Mouse (Mus musculus) lung, postnatal 0 days (tissue): ENCODE results near the gene Lmna. TPM values are rescaled to one million over a fixed set of nuclear protein-coding genes. Genes with fewer than 3 reads are reported as not detected.
A peak's percentile ranks its signal among the peaks of the same experiment; 100 is the strongest.

Source experiments
- ATAC-seq: fragments of 200-750 bp; cut with Nextera tagmentation; 2 replicates; pipeline ENCODE4 v1.8.0; 2017; ENCODE audit warnings: moderate library complexity
- DNase-seq: peaks from one replicate; pipeline ENCODE4 v3.0.0-alpha.2; 2016; ENCODE audit warnings: low spot score
- H3K27ac ChIP-seq: fragments of 300-500 bp; sonication (generic); 2 replicates; pipeline ENCODE4 v1.5.1; 2014; ENCODE audit warnings: antibody characterized with exemption, mild to moderate bottlenecking, low read length, mixed read lengths
- H3K27me3 ChIP-seq: fragments of 300-500 bp; sonication (generic); replicated peaks from 2 replicates; pipeline ENCODE4 v1.6.1; 2014; ENCODE audit warnings: low read length, mixed read lengths; ENCODE audit not compliant: insufficient read depth
- H3K36me3 ChIP-seq: fragments of 300-500 bp; sonication (generic); 2 replicates; pipeline ENCODE4 v1.6.1; 2014; ENCODE audit warnings: low read length, mixed read lengths; ENCODE audit not compliant: insufficient read depth
- H3K4me1 ChIP-seq: fragments of 300-500 bp; sonication (generic); 2 replicates; pipeline ENCODE4 v1.6.1; 2014; ENCODE audit warnings: antibody characterized with exemption, low read depth, low read length, mixed read lengths; ENCODE audit not compliant: insufficient read depth
- H3K4me2 ChIP-seq: fragments of 300-500 bp; sonication (generic); replicated peaks from 2 replicates; pipeline ENCODE4 v1.6.1; 2014; ENCODE audit warnings: low read depth, mild to moderate bottlenecking, low read length, moderate library complexity, mixed read lengths
- H3K4me3 ChIP-seq: fragments of 300-500 bp; sonication (generic); 2 replicates; pipeline ENCODE4 v1.5.1; 2014; ENCODE audit warnings: low read depth, low read length
- H3K9ac ChIP-seq: fragments of 300-500 bp; sonication (generic); replicated peaks from 2 replicates; pipeline ENCODE4 v1.6.1; 2014; ENCODE audit warnings: low read depth, mild to moderate bottlenecking
- H3K9me3 ChIP-seq: fragments of 300-500 bp; sonication (generic); 2 replicates; pipeline ENCODE4 v1.6.1; 2016; ENCODE audit warnings: low read length, mixed read lengths
- CTCF ChIP-seq: IDR thresholded peaks from 2 replicates; pipeline ENCODE4 v1.5.1; 2016; ENCODE audit warnings: antibody characterized with exemption, mild to moderate bottlenecking
- EP300 ChIP-seq: IDR thresholded peaks from 2 replicates; pipeline ENCODE4 v1.6.1; 2016; ENCODE audit warnings: antibody characterized with exemption, mild to moderate bottlenecking, control low read depth
- WGBS: fragments of 180-500 bp; shearing (Covaris S2); extraction: QIAGEN DNeasy Blood & Tissue Kit; methylation state at CpG from one replicate; pipeline ENCODE4 v1.1.7; 2014; 5-methylcytosine and 5-hydroxymethylcytosine counted together
- microRNA counts: library from miRNA; unstranded; fragments of <30 nt; microRNA quantifications from one replicate; lab custom pipeline; 2015
- microRNA-seq: library from miRNA; unstranded; fragments of <30 nt; microRNA quantifications from one replicate; pipeline ENCODE4, GENCODE M21; 2016
- polyA plus RNA-seq: library from polyadenylated mRNA; unstranded; fragments of >200 nt; fragmentation: Nextera tagmentation; extraction: Ambion mirVana; gene quantifications from 2 replicates; pipeline ENCODE4 v1.2.1, GENCODE M21; 2015

Lmna gene
- polyA plus RNA-seq, 1 experiment from 2014 or later, result 216 TPM

GRCm38 (mm10) chr3:88442488-88442887, 67.3 kb downstream of the Lmna start:
- no peak for TF ChIP-seq CTCF
- TF ChIP-seq EP300, result no peak
- no peaks in the 10 kb centered on the region for H3K36me3 ChIP-seq
- peak overlapping the region; percentile 9; the same call in 1 of the 2 replicates for H3K27ac ChIP-seq
- no peaks in the 10 kb centered on the region for H3K27me3 ChIP-seq
- no peak overlapping the region for H3K4me3 ChIP-seq
- no peaks in the 10 kb centered on the region for H3K9me3 ChIP-seq
- 74% methylated on average over 12 of the region's 12 CpGs for WGBS
- no peak for DNase-seq
- H3K4me2 ChIP-seq, result no peak overlapping the region
- H3K9ac ChIP-seq, result no peak overlapping the region
- ATAC-seq, result peak; percentile 11; the same call in 1 of the 2 replicates
- peaks cover 6% of the 10 kb centered on the region; the same call in 1 of the 2 replicates for H3K4me1 ChIP-seq

- peaks cover 6% of the 10 kb centered on the region; the same call in 1 of the 2 replicates for H3K4me1 ChIP-seq
- ATAC-seq (peak; percentile 16), DNase-seq (peak; percentile 56)
- peak overlapping the region; percentile 27 for H3K4me2 ChIP-seq
- no peaks in the 10 kb centered on the region for H3K9me3 ChIP-seq
- no peak overlapping the region for H3K27ac ChIP-seq
- no peak for TF ChIP-seq EP300
- TF ChIP-seq CTCF, result peak; percentile 73
- H3K36me3 ChIP-seq, result no peaks in the 10 kb centered on the region
- H3K27me3 ChIP-seq, result no peaks in the 10 kb centered on the region
- H3K9ac ChIP-seq, result no peak overlapping the region
- no peak overlapping the region for H3K4me3 ChIP-seq
- 16% methylated on average over 27 of the region's 27 CpGs for WGBS
Measured at GRCm38 (mm10) chr3:88440500-88441381, 69.0 kb downstream of the Lmna start.

- 70% methylated on average over 4 of the region's 4 CpGs for WGBS
- TF ChIP-seq CTCF (no peak), EP300 (no peak)
- H3K27ac ChIP-seq, result no peak overlapping the region
Measured at GRCm38 (mm10) chr3:88439582-88439981, 70.2 kb downstream of the Lmna start.

GRCm38 (mm10) chr3:88437454-88437853, 72.3 kb downstream of the Lmna start:
- H3K4me2 ChIP-seq, result no peak overlapping the region
- TF ChIP-seq EP300 (no peak), CTCF (no peak)
- H3K36me3 ChIP-seq, result no peaks in the 10 kb centered on the region
- no peak for ATAC-seq
- H3K9me3 ChIP-seq, result no peaks in the 10 kb centered on the region
- 49% methylated on average over 10 of the region's 10 CpGs for WGBS
- peaks cover 6% of the 10 kb centered on the region; the same call in 1 of the 2 replicates for H3K4me1 ChIP-seq
- no peaks in the 10 kb centered on the region for H3K27me3 ChIP-seq
- no peak overlapping the region for H3K4me3 ChIP-seq
- DNase-seq, result no peak
- no peak overlapping the region for H3K9ac ChIP-seq
- H3K27ac ChIP-seq, result no peak overlapping the region

More at GRCm38 (mm10) chr3:88439582-88439981, 70.2 kb downstream of the Lmna start:
- H3K9ac ChIP-seq, result no peak overlapping the region
- no peaks in the 10 kb centered on the region for H3K9me3 ChIP-seq
- no peak for DNase-seq
- H3K4me1 ChIP-seq, result peaks cover 6% of the 10 kb centered on the region; the same call in 1 of the 2 replicates
- no peak for ATAC-seq
- H3K27me3 ChIP-seq, result no peaks in the 10 kb centered on the region
- H3K4me3 ChIP-seq, result no peak overlapping the region
- no peaks in the 10 kb centered on the region for H3K36me3 ChIP-seq
- no peak overlapping the region for H3K4me2 ChIP-seq

GRCm38 (mm10) chr3:88436395-88437201, 73.2 kb downstream of the Lmna start:
- Histone ChIP-seq H3K4me1 (peaks cover 6% of the 10 kb centered on the region; the same call in 1 of the 2 replicates), H3K4me2 (peak overlapping the region; percentile 47), H3K27ac (no peak overlapping the region), H3K27me3 (no peaks in the 10 kb centered on the region), H3K9ac (no peak overlapping the region), H3K9me3 (no peaks in the 10 kb centered on the region), H3K36me3 (no peaks in the 10 kb centered on the region), H3K4me3 (peak overlapping the region; percentile 6; the same call in 1 of the 2 replicates)
- TF ChIP-seq EP300, result no peak
- TF ChIP-seq CTCF, result peak; percentile 67
- DNase-seq, result peak; percentile 65
- WGBS, result 10% methylated on average over 29 of the region's 29 CpGs
- ATAC-seq, result peak; percentile 77

GRCm38 (mm10) chr3:88435515-88435914, 74.2 kb downstream of the Lmna start:
- H3K4me3 ChIP-seq, result no peak overlapping the region
- WGBS, result 59% methylated on average over 10 of the region's 10 CpGs
- H3K27me3 ChIP-seq, result no peaks in the 10 kb centered on the region
- no peaks in the 10 kb centered on the region for H3K9me3 ChIP-seq
- TF ChIP-seq CTCF (no peak), EP300 (no peak)
- no peak overlapping the region for H3K4me2 ChIP-seq
- DNase-seq (no peak), ATAC-seq (no peak)
- peaks cover under 1% of the 10 kb centered on the region; the same call in 1 of the 2 replicates for H3K4me1 ChIP-seq
- no peaks in the 10 kb centered on the region for H3K36me3 ChIP-seq
- H3K27ac ChIP-seq, result no peak overlapping the region
- no peak overlapping the region for H3K9ac ChIP-seq

MicroRNA genes within 50 kb of the gene (microRNA counts, 519-probe panel; counts per million panel counts)
- microRNA mmu-miR-1905 (lab: Ali Mortazavi, UCI), result not detected

Small RNA genes within 50 kb of the gene (microRNA-seq; reads per million reads assigned to microRNA genes)
- not detected for gene Mir1905
- gene Mir7011, result not detected

Other genes with a start within 250 kb of the Lmna start
- 1.8 and 2.0 TPM in 2 replicates for gene Gm38392, start 222.7 kb downstream of the Lmna start, polyA plus RNA-seq
- gene Tsacc, start 213.0 kb downstream of the Lmna start, polyA plus RNA-seq, result 10.8 and 13.1 TPM in 2 replicates
- gene Cct3, start 212.8 kb downstream of the Lmna start, polyA plus RNA-seq, result 173 and 177 TPM in 2 replicates
- 273 and 278 TPM in 2 replicates for gene Glmp, start 184.9 kb downstream of the Lmna start, polyA plus RNA-seq
- gene Tmem79, start 173.8 kb downstream of the Lmna start, polyA plus RNA-seq, result 9.0 and 9.6 TPM in 2 replicates
- 19.7 and 19.8 TPM in 2 replicates for gene Smg5, start 173.7 kb downstream of the Lmna start, polyA plus RNA-seq
- gene Paqr6, start 145.4 kb downstream of the Lmna start, polyA plus RNA-seq, result 4.3 and 5.3 TPM in 2 replicates
- 0.14 and 0.39 TPM in 2 replicates for gene Bglap3, start 137.2 kb downstream of the Lmna start, polyA plus RNA-seq
- not detected in 2 replicates for gene Bglap2, start 131.3 kb downstream of the Lmna start, polyA plus RNA-seq
- not detected in 2 replicates for gene Bglap, start 125.5 kb downstream of the Lmna start, polyA plus RNA-seq
- 27.9 and 30.6 TPM in 2 replicates for gene Pmf1, start 99.6 kb downstream of the Lmna start, polyA plus RNA-seq
- 9.3 and 11.3 TPM in 2 replicates for gene Slc25a44, start 84.8 kb downstream of the Lmna start, polyA plus RNA-seq
- gene Sema4a, start 48.8 kb downstream of the Lmna start, polyA plus RNA-seq, result 9.0 and 9.2 TPM in 2 replicates
- 2.6 and 3.4 TPM in 2 replicates for gene Mex3a, start 22.4 kb upstream of the Lmna start, polyA plus RNA-seq
- 61.4 and 61.8 TPM in 2 replicates for gene Rab25, start 38.3 kb upstream of the Lmna start, polyA plus RNA-seq
- gene Lamtor2, start 43.1 kb upstream of the Lmna start, polyA plus RNA-seq, result 138 and 143 TPM in 2 replicates
- gene Ubqln4, start 43.8 kb upstream of the Lmna start, polyA plus RNA-seq, result 18.4 and 22.6 TPM in 2 replicates
- 306 and 384 TPM in 2 replicates for gene Ssr2, start 65.9 kb upstream of the Lmna start, polyA plus RNA-seq
- 170 and 229 TPM in 2 replicates for gene Arhgef2, start 96.0 kb upstream of the Lmna start, polyA plus RNA-seq
- 0.61 and 0.92 TPM in 2 replicates for gene Rxfp4, start 143.2 kb upstream of the Lmna start, polyA plus RNA-seq
- 42.3 and 49.4 TPM in 2 replicates for gene Khdc4, start 175.8 kb upstream of the Lmna start, polyA plus RNA-seq
- 88.6 and 98.4 TPM in 2 replicates for gene Rit1, start 206.9 kb upstream of the Lmna start, polyA plus RNA-seq